Mouse (Mus musculus) small intestine, adult 10 weeks (tissue): ENCODE results near the gene Mcidas. TPM values are rescaled to one million over a fixed set of nuclear protein-coding genes. Genes with fewer than 3 reads are reported as not detected.

Experiments
- polyA plus RNA-seq: library from polyadenylated mRNA; stranded (reverse); fragments of 350-450 nt; fragmentation: Illumina TruSeq; extraction: RNeasy Lipid Tissue Mini Kit (QIAGEN cat#74804); gene quantifications from one replicate; pipeline ENCODE4 v1.2.3, GENCODE M21; 2014; ENCODE audit warnings: low replicate concordance

Mcidas gene
- not detected for polyA plus RNA-seq

GRCm38 (mm10) chr13:112993531-112994152, at the start of gene Mcidas:
TSS of gene Mcidas (plus strand) at chr13:112993845.

GRCm38 (mm10) chr13:112987532-112987943, 6.1 kb upstream of the Mcidas start, which contains the start of gene Ccno:
TSS of gene Ccno (plus strand) at chr13:112987802.

GRCm38 (mm10) chr13:113034950-113035421, 41.3 kb downstream of the Mcidas start, which contains the start of gene Cdc20b:
TSS of gene Cdc20b (plus strand) at chr13:113035111.

GRCm38 (mm10) chr13:113046211-113046883, 52.7 kb downstream of the Mcidas start, which contains the start of gene Gpx8:
TSS of gene Gpx8 (minus strand) at chr13:113046410.

Other genes starting within 250 kb of the Mcidas start
- 300 TPM for gene Plpp1, start 193.1 kb upstream of the Mcidas start, polyA plus RNA-seq
- gene Mtrex, start 66.4 kb upstream of the Mcidas start, polyA plus RNA-seq = 47.9 TPM
- gene Dhx29, start 66.4 kb upstream of the Mcidas start, polyA plus RNA-seq = 5.9 TPM
- gene Ccno, start 6.0 kb upstream of the Mcidas start, polyA plus RNA-seq = not detected
- not detected for gene Cdc20b, start 41.3 kb downstream of the Mcidas start, polyA plus RNA-seq
- 32.6 TPM for gene Gpx8, start 52.6 kb downstream of the Mcidas start, polyA plus RNA-seq
- 480 TPM for gene Gzma, start 107.1 kb downstream of the Mcidas start, polyA plus RNA-seq
- 8.4 TPM for gene Esm1, start 215.8 kb downstream of the Mcidas start, polyA plus RNA-seq
- not detected for gene Gzmk, start 232.1 kb downstream of the Mcidas start, polyA plus RNA-seq